Mouse (Mus musculus) induced T-regulatory cell, adult 2 months (primary cell): ENCODE measurements around the gene Serpinb1c.

Source experiments
- DNase-seq: peaks from one replicate; pipeline ENCODE4 v3.0.0-alpha.2; 2012; ENCODE audit warnings: low read depth

The Serpinb1c gene

DNA sequence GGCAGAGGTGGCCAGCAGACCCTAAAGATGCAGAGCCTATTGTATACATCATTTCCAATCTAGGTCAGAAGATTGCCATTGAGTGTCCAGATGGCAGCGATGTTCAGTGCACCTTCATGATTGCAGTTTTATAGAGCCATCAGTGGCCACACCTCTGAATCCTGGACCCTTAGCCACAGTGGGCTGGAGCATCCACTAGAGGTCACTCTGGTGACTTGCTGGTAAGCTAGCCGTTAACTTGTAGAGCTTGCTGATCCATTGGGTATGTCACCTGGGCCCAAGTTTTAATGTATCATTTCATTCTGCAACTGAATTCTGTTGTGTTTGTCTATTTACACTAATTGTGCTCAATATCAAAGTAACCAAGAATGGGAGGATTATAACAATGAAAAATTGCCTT, 32.4 kb downstream of the Serpinb1c start:
- no peak for DNase-seq

- DNase-seq: peak; percentile 25
Measured at GRCm38 (mm10) chr13:32864529-32864928, 33.5 kb downstream of the Serpinb1c start.

- no peak for DNase-seq
Measured at GRCm38 (mm10) chr13:32863456-32863855, 34.6 kb downstream of the Serpinb1c start.

DNA sequence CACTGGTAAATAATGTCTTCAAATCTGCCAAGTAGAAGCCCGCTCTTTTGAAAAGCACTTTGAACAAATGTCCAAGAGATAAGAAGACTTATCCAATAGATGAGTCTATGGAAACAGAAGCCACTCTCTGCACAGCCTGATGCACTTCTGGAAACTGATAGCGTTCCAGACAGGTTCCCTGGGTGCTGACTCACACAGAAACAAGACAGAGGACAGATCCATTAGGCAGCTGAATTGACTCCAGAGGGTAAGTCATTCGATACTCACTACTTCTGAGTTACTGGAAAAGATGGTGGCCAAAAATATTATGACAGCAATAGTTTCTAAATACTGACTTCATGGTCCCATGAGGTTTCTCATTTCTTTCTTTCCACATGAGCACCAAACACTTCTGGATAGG, 37.2 kb downstream of the Serpinb1c start:
- DNase-seq: no peak

- DNase-seq: no peak
Measured at GRCm38 (mm10) chr13:32853073-32853472, 44.9 kb downstream of the Serpinb1c start.

DNA sequence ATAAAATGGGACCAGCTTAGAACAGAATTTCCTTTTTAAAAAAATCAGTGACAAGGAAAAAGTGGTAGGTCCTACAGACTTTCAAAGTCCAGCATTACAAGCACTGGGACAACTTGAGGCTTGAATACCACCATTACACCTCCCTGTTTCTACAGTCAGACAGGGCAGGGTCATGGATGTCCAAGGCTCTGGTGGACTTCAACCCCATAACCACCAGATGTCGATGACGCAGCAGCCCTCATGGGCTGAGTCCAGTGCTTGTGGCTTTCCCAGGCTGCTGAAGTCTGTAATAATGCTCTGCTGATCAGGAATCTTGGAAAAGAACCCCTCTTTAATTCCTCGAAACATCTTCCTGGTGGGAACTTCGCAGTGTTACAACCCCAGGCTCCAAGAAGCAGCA, 45.5 kb downstream of the Serpinb1c start:
- no peak for DNase-seq

DNA sequence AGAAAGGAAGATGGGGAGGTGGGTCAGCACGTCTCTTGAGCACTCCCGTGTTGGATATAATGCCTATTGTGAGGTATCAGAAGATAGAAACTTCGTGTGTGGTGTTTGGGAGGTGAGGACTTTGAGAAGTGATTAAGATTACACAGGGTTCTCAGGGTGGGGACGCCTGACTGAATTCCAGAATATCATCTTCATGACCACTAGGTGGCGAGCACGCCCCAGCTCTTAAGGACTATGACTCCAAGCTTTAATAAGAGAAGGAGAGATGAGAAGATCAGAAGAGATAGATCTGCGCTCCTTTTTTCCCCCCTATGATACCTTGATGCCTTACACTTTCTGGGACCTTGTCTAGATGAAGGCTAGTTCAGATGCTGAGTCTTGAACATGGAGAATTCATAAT, 46.0 kb downstream of the Serpinb1c start:
- peak; percentile 68 for DNase-seq

DNA sequence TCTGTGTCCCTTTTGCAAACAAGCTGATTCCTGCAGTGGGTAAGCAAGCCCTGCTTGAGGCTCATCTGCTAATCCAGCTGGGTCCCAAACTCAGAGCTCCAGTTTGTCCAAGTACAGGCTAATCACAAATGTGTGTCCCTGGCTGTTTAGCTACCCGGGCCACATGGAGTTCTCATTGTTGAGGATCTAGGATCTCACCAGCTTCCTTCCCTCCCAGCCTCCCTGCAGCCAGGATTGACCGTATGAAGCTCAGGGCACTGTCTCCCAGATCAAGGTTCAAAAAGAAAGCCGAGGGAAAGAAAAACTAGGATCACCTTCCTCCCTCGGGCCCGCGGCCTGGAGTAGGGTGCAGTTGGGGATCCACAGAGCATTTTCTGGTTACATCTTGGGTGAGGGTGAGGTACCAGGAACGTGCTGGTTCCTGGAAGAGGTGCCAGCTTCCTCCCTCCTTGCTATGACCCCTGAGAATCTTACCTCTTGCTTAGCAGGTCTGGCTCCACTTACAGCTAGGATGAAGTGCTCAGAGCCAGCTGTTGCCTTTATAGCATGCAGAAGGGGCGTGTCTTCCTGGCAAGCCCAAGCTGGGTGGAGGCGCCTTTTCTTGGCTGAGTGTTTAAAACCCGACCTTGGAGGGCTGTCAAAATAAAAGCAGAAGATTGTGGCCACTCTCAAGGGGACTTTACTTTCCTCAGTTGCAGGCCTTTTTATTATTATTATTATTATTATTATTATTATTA, 47.2 kb downstream of the Serpinb1c start, which contains the start of gene Serpinb1a:
Gene Serpinb1a, minus strand, starts transcription at position 518 of the 737 bp plus-strand sequence.
- no peak for DNase-seq

GRCm38 (mm10) chr13:32850156-32850555, 47.9 kb downstream of the Serpinb1c start:
- DNase-seq: no peak

DNA sequence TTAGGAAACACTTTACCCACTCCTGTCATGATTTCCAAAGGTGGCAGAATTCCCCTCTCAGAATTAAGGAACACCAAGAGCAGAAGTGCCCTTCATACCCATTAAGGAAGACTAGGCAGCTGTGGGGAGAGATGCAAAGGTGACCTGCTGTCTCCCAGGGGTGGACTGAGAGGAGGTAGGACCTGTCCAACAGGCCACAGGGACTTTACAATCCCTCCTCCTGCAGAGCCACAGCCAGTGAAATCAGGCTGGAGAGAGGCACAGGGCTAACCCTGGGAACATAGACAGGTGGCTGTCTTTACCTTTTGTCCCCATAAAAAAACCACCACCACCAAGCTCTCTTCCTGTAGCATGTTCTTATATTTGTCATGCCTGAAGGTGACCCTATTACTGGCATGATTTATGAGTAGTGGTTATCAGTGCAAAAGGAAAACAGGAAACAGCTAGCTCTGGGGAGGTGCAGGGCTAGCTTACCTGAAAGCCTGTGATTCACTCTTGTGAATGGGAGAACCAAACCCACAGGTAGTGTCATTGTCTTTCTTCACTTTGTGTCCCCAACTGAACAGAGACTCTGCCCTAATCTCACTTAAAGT, 48.4 kb downstream of the Serpinb1c start:
- no peak for DNase-seq

- no peak for DNase-seq
Measured at GRCm38 (mm10) chr13:32849092-32849491, 48.9 kb downstream of the Serpinb1c start.

GRCm38 (mm10) chr13:32846221-32846620, 51.8 kb downstream of the Serpinb1c start:
- DNase-seq: no peak

DNA sequence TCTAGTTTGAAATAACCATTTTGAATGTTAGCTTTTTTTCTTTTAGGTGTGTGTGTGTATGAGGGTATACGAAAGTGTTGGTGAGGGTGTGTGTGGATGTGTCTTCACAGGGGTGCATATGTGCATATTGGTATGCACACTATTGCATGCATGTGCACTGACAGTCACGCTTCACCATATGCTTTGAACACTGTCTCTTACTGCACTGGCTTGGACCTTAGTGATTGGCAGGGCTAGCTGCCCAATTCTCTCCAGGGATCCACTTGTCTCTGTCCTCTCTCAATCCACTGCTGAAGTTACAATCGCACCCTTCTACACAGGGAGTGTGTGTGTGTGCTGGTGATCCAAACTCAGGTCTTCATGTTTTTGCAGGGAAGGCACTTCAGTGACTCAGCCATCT, 56.7 kb downstream of the Serpinb1c start:
- DNase-seq: no peak

- no peak for DNase-seq
Measured at GRCm38 (mm10) chr13:32839314-32839713, 58.7 kb downstream of the Serpinb1c start.

DNA sequence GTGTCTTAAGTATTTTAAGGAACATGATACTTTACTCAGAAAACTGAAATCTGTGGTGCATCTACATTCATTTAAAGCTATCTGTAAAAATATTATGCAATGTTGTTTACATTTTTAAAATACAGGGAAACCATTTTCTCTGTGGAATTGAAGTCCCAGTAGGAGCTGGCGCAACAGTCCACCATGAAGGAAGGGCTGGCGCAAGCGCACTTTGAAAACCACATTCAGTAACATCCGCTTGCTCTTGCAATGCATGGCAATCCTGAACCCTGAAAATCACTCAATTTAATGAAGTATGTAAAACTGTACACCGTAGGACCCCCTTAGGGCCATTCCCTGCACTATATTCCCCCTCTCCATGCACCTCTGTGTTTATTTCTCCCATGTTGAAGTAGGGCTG, 63.5 kb downstream of the Serpinb1c start:
- DNase-seq: no peak

DNA sequence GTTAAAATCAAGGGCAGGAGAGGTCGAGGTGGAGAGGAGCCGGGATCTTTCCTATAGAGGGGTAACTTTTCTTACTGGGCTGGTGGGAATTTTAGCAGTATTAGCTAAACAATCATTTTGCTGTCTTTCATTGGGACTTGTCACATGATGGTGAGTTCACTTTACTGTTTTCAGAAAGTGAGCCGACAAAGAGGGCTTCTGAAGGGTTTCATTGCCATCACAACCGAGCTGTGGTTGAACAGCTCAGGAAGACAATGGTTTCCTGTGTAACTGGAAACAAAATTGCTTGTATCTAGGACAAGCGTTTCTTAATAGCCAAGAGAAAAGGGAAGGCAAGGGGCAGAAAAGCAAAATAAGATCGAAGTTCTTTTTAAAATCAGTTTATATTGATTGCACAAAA, 64.8 kb downstream of the Serpinb1c start:
- peak; percentile 14 for DNase-seq

GRCm38 (mm10) chr13:32832776-32833175, 65.2 kb downstream of the Serpinb1c start:
- DNase-seq: no peak

DNA sequence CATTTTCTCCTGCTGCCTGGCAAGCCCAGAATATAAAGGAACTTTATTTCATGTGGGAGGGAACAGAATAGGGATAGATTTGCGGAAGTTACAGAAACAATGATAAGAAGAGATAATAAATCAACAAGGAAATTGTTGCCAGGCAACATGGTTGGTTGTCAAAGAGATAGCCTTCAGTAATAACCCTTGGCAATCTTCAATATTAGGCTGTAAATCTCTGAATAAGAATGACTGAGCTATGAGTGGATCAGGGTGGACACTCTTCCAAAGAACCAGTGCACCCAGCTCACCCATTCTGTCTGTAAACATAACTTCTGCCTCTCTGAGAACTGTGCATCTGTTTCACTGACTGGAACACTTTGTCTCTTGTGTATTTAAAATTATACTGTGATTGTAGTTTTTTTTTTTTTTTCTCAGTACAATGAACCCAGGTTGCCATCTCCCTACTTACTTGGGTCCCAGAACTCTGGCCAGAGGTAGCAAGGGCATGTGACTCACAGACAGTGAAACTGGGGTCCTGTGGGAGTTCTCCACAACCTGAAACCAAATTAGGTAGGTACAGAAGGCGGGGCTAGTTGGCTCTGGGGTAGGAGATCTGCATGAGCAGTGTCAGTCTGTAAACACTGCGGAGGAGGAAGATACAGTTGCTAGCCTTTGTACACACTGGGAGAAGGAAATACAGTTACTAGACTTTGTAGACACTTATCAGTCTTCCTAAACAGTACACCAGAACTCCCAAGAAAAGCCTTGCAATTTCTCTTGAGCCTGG, 66.3 kb downstream of the Serpinb1c start:
- no peak for DNase-seq
